Mouse (Mus musculus) adrenal gland, adult 10 weeks (tissue): ENCODE results near the gene G2e3. TPM values are rescaled to one million over a fixed set of nuclear protein-coding genes. Genes with fewer than 3 reads are reported as not detected.

Experiments used
- polyA plus RNA-seq: library from polyadenylated mRNA; stranded (reverse); fragments of 350-450 nt; fragmentation: Illumina TruSeq; extraction: RNeasy Lipid Tissue Mini Kit (QIAGEN cat#74804); gene quantifications from one replicate; pipeline ENCODE4 v1.2.3, GENCODE M21; 2014; ENCODE audit warnings: low read depth, low replicate concordance

Gene G2e3
- 49.7 TPM for polyA plus RNA-seq

GRCm38 (mm10) chr12:51347988-51348697, at the start of gene G2e3:
Gene G2e3 (plus strand): TSS chr12:51348061.

GRCm38 (mm10) chr12:51377003-51377887, 29.4 kb downstream of the G2e3 start, which contains the start of gene Scfd1:
Gene Scfd1 (plus strand): TSS chr12:51377510.

Other genes with a start within 250 kb of the G2e3 start
- 256 TPM for gene Scfd1, start 29.4 kb downstream of the G2e3 start, polyA plus RNA-seq
- gene Coch, start 245.3 kb downstream of the G2e3 start, polyA plus RNA-seq = 3.9 TPM